Mouse (Mus musculus) limb, embryonic 10.5 days (tissue): Measurements from ENCODE around the gene Gbgt1. TPM values are rescaled to one million over a fixed set of nuclear protein-coding genes. Genes with fewer than 3 reads are reported as not detected.
"Not testable (repeated sequence)": the region's sequence is repeated elsewhere in the genome, so short reads cannot be mapped to it uniquely, and the experiment has no call there.

Experiments used
- DNase-seq: peaks from one replicate; pipeline ENCODE4 v3.0.0-alpha.2; 2017; ENCODE audit warnings: low spot score
- H3K27ac ChIP-seq: fragments of 300-500 bp; sonication (generic); 2 replicates; pipeline ENCODE4 v1.5.1; 2016; ENCODE audit warnings: mild to moderate bottlenecking
- H3K27me3 ChIP-seq: fragments of 300-500 bp; sonication (generic); 2 replicates; pipeline ENCODE4 v1.6.1; 2016; ENCODE audit warnings: low read depth, mild to moderate bottlenecking; ENCODE audit not compliant: poor library complexity, severe bottlenecking
- H3K36me3 ChIP-seq: fragments of 300-500 bp; sonication (generic); 2 replicates; pipeline ENCODE4 v1.6.1; 2016; ENCODE audit warnings: mild to moderate bottlenecking, moderate library complexity
- H3K4me1 ChIP-seq: fragments of 300-500 bp; sonication (generic); 2 replicates; pipeline ENCODE4 v1.6.1; 2016
- H3K4me3 ChIP-seq: fragments of 300-500 bp; sonication (generic); 2 replicates; pipeline ENCODE4 v1.5.1; 2016; ENCODE audit warnings: mild to moderate bottlenecking, moderate library complexity
- H3K9me3 ChIP-seq: fragments of 300-500 bp; sonication (generic); replicated peaks from 2 replicates; pipeline ENCODE4 v1.6.1; 2016; ENCODE audit warnings: mild to moderate bottlenecking
- WGBS: fragments of 180-500 bp; shearing (Covaris S2); methylation state at CpG from one replicate; pipeline ENCODE4 v1.1.7; 2016; 5-methylcytosine and 5-hydroxymethylcytosine counted together
- polyA plus RNA-seq: library from polyadenylated mRNA; unstranded; fragments of >200 nt; fragmentation: Nextera tagmentation; extraction: Ambion mirVana; gene quantifications from 2 replicates; pipeline ENCODE4 v1.2.1, GENCODE M21; 2016

Gene Gbgt1
- polyA plus RNA-seq, 1 experiment from 2014 or later: not detected

DNA sequence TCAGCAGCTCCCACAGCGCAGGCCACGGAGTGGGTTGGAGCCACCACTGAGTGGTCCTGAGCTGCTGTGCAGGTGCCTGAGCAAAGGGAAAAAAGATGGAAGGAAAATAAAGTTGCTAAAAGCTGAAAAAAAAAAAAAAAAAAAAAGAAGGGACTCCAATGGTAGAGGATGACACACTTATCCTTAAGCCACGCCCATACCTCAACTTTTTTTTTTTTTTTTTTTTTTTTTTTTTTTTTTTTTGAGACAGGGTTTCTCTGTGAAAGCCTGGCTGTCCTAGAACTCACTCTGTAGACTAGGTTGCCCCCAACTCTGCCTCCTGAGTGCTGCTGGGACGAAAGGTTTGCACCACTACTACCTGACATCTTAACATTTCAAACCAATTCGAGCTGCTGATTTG is 18.7 kb upstream of the Gbgt1 start:
- DNase-seq, H3K4me3 ChIP-seq, H3K27ac ChIP-seq, H3K36me3 ChIP-seq, H3K4me1 ChIP-seq, H3K9me3 ChIP-seq, H3K27me3 ChIP-seq: not testable (repeated sequence)
- WGBS: 94% methylated on average over 5 of the region's 5 CpGs

DNA sequence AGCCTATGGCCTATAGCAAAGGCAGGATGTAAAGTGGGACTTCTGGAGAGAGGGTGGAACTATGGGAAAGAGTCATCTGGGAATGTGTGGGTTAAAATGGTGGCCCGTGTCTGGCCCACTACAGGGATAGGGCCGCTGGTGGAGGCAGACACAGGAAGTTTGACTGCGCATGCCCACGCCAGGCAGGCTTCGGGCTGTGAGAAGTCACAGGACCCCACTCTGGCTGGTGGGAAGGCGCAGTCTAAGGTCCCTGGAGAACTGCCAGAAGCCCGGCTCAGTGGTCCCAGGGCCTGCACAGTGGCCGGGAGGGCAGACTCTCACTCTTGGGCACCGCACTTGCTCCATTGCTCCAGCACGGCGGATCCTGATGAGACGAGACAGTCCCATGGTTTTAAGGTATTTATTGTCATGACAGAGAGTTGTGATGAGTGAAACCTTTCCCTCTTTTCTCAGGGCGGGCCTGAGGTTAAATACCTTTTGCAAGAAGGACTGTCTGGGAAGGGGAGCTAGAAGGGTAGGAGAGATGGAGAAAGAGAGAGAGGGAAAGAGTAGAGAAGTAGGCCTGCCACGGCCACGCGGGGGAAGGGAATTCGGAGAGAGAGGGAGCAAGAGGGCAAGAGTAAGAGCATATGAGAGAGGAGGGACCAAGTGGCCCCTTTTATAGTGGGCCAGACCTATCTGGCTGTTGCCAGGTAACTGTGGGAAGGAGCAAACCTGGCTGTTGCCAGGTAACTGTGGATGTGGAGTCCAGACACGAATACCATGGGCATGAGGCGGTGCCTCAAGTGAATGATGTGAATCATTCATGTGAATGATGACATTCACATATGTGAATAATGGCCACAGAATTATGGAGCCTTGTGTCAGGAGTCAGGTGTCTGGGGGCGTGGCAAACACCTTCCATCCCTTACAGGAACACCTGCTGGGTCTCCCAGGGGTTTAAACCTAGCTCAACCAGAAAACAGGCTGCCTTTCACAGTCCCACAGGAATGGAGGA is 17.2 kb upstream of the Gbgt1 start:
- no peak for DNase-seq
- Histone ChIP-seq H3K27ac (no peak overlapping the region), H3K36me3 (no peaks in the 10 kb centered on the region), H3K27me3 (no peaks in the 10 kb centered on the region), H3K4me3 (no peak overlapping the region), H3K9me3 (no peaks in the 10 kb centered on the region), H3K4me1 (peaks cover 7% of the 10 kb centered on the region; the same call in 1 of the 2 replicates)
- 86% methylated on average over 20 of the region's 20 CpGs for WGBS

DNA sequence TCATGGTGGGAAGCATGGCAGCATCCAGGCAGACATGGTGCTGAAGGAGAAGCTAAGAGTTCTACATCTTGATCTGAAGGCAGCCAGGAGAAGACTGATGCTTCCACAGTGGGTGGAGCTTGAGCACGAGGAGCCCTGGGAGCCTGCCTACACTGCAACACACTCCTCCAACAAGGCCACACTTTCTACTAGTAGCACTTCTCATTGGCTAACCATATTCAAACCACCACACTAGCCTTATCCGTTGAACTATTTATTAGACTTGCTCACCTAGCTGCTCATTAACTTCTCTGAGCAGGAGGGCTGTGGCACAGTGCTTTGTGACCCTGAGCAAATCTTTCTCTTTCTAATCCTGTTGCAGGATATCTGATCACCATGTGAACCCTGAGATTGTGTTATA is 12.8 kb upstream of the Gbgt1 start:
- Histone ChIP-seq H3K27ac (no peak overlapping the region), H3K4me1 (peaks cover 7% of the 10 kb centered on the region; the same call in 1 of the 2 replicates), H3K9me3 (no peaks in the 10 kb centered on the region), H3K27me3 (no peaks in the 10 kb centered on the region), H3K4me3 (no peak overlapping the region), H3K36me3 (no peaks in the 10 kb centered on the region)
- 74% methylated on average over 2 of the region's 2 CpGs for WGBS
- no peak for DNase-seq

DNA sequence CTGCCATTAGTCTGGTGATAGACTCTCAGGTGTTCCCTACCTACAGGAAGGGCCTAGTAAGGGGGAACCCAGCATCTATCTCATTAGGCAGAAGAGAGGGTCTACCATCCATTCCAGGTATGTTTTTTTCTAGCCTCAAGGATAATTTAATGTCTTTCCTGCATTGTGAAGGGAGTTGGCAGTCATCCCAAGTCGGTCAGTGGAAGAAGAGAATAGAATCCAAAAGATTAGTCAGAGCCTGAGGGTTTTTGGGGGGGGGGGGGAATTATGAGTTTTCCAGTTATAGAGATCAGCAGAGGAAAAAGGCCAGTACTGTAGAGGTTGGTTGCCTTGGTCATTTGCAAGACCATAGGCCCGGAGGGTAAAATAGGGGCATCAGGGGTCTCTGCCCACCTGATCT is 2.2 kb upstream of the Gbgt1 start:
- WGBS: 90% methylated on average over 2 of the region's 2 CpGs
- Histone ChIP-seq H3K36me3 (no peaks in the 10 kb centered on the region), H3K4me3 (no peak overlapping the region), H3K27ac (no peak overlapping the region), H3K27me3 (no peaks in the 10 kb centered on the region), H3K9me3 (no peaks in the 10 kb centered on the region; the same call in 1 of the 2 replicates), H3K4me1 (no peaks in the 10 kb centered on the region)
- DNase-seq: no peak

DNA sequence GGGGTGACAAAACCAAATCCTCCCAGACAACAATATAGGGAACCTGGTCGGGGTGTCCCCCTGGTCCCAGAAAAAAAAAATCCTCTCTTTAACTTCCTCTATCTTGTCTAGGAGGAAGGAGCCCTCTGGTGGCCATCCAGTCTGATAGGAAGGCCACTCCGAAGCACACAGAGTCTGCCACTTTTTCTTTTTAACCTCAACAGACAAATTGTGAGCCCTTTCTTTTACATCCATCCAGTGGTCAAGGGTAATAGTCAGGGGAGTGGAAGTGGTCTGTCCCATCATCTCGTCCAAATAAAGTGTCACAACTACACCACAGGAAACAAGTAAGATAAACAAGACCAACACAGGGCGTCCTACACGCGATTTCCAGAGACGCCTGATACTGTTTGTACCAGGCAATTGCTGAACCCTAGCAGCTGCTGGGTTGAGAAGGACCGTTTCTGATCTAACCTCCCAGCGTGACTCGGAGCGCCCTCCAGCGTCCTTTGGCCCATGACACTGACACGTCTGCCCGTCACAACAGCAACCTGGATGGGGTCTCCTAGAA is 1.4 kb upstream of the Gbgt1 start:
- Histone ChIP-seq H3K9me3 (no peaks in the 10 kb centered on the region; the same call in 1 of the 2 replicates), H3K4me1 (no peaks in the 10 kb centered on the region), H3K4me3 (no peak overlapping the region), H3K27me3 (no peaks in the 10 kb centered on the region), H3K27ac (no peak overlapping the region), H3K36me3 (no peaks in the 10 kb centered on the region)
- 90% methylated on average over 14 of the region's 14 CpGs for WGBS
- no peak for DNase-seq

DNA sequence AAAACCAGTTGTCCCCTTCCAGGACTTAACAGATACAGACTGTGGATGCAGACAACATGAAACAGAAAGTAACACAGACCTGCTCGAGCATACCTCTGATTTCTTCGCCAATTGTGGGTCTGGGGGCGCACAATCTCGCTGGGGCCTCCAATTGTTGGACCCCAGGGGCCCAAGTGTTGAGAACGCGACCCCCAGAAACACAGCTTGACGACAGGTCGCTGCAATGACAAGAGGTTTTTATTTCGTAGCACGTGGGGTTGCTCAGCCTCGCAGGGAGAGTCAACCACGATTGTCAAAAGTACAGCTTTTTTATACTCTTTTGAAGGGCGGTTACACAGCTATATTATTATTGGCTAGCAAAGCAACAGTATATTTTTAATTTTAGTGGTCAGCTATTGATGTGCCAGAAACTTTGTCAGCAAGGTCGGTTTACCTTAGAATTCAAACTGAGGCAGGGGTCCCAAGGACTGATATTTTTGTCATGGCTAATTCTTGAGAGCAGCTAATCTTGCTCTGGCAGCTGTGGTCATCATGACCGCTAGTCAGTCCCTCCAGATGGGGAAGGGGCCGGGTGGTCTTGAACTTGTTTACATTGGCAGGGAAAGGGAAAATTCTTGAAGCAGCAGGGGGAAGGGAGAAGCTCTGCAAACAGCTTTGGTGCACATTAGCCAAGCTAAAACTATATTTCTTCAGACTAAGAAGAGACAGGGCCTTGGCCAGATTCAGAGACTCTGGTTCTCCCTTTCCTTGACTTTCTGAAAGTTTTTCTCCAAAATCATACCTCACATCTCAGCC is 693 bp upstream of the Gbgt1 start:
- no peaks in the 10 kb centered on the region; the same call in 1 of the 2 replicates for H3K9me3 ChIP-seq
- no peak for DNase-seq
- no peak overlapping the region for H3K4me3 ChIP-seq
- H3K36me3 ChIP-seq: no peaks in the 10 kb centered on the region
- H3K27me3 ChIP-seq: no peaks in the 10 kb centered on the region
- H3K27ac ChIP-seq: no peak overlapping the region
- H3K4me1 ChIP-seq: no peaks in the 10 kb centered on the region
- 89% methylated on average over 16 of the region's 16 CpGs for WGBS

DNA sequence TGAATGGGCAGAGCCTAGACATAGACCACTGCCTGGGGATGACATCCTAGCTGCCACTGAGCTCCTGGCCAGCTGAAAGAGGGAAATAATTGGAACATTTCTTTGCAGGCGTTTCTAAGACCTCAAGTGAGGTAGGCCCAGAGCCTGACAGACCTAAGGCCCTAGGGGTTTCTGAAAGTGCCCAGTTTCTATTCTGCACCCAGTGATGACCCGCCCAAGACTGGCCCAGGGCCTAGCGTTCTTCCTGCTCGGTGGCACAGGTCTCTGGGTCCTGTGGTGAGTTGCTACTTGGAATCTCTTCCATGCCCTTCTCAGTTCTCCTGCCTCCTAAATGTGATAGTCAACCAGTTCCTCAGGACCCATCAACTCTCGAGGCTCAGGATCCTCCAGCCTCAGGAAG is 870 bp downstream of the Gbgt1 start:
- Histone ChIP-seq H3K27me3 (no peaks in the 10 kb centered on the region), H3K4me1 (no peaks in the 10 kb centered on the region), H3K27ac (no peak overlapping the region), H3K4me3 (no peak overlapping the region), H3K36me3 (no peaks in the 10 kb centered on the region), H3K9me3 (no peaks in the 10 kb centered on the region; the same call in 1 of the 2 replicates)
- DNase-seq: no peak
- 74% methylated on average over 5 of the region's 5 CpGs for WGBS

DNA sequence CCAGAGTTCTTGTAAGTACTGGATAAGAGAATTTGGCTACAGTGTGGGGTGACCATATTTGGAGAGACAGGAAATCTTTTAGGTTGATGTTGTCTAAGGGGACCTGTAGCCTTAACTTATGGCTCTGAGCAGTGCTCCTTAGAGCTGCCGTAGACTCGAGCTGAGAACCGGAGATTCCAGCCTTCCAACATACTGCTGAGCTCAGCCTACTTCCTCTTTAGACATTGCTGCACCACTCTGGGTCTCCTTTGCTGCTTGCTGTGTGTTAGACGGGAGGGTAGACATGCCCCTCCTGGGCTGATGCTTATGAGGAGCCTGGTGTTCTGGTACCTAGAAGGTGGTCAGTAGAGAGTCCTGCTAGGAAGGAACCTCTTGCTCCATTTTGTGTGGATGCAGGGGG is 1.7 kb downstream of the Gbgt1 start:
- Histone ChIP-seq H3K4me1 (no peaks in the 10 kb centered on the region), H3K27me3 (no peaks in the 10 kb centered on the region), H3K36me3 (no peaks in the 10 kb centered on the region), H3K4me3 (no peak overlapping the region), H3K27ac (no peak overlapping the region), H3K9me3 (no peaks in the 10 kb centered on the region; the same call in 1 of the 2 replicates)
- no peak for DNase-seq
- 90% methylated on average over 4 of the region's 4 CpGs for WGBS

DNA sequence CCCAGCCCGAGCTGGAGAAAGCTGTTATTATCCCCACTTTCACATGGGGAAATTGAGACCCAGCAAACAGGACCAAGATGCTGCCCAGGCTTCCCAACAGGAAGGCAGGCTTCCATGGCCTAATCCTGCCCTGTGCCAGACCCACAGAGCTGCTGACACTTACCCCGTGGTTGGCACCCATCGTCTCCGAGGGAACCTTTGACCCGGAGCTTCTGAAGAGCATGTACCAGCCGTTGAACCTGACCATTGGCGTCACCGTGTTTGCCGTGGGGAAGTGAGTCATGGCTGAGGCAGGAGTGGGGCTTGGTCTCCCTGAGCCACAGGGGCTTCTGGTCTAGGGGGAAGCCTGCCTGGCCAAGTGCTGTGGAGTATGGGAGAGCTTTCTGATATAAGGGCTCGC is 6.3 kb downstream of the Gbgt1 start:
- no peak overlapping the region for H3K4me3 ChIP-seq
- no peak overlapping the region for H3K27ac ChIP-seq
- no peak for DNase-seq
- no peaks in the 10 kb centered on the region for H3K27me3 ChIP-seq
- H3K4me1 ChIP-seq: no peaks in the 10 kb centered on the region
- 84% methylated on average over 10 of the region's 10 CpGs for WGBS
- no peaks in the 10 kb centered on the region for H3K9me3 ChIP-seq
- no peaks in the 10 kb centered on the region for H3K36me3 ChIP-seq

DNA sequence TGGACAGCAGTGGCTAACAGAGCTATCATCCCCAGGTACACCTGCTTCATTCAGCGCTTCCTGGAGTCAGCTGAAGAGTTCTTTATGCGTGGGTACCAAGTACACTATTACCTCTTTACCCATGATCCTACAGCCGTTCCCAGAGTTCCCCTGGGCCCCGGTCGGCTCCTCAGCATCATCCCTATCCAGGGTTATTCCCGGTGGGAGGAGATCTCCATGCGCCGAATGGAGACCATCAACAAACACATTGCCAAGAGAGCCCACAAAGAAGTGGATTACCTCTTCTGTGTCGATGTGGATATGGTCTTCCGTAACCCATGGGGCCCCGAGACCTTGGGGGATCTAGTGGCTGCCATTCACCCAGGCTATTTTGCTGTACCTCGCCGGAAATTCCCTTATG is 8.0 kb downstream of the Gbgt1 start:
- no peaks in the 10 kb centered on the region for H3K4me1 ChIP-seq
- H3K27ac ChIP-seq: no peak overlapping the region
- H3K36me3 ChIP-seq: no peaks in the 10 kb centered on the region
- DNase-seq: no peak
- H3K27me3 ChIP-seq: no peaks in the 10 kb centered on the region
- 89% methylated on average over 13 of the region's 13 CpGs for WGBS
- no peak overlapping the region for H3K4me3 ChIP-seq
- no peaks in the 10 kb centered on the region for H3K9me3 ChIP-seq

DNA sequence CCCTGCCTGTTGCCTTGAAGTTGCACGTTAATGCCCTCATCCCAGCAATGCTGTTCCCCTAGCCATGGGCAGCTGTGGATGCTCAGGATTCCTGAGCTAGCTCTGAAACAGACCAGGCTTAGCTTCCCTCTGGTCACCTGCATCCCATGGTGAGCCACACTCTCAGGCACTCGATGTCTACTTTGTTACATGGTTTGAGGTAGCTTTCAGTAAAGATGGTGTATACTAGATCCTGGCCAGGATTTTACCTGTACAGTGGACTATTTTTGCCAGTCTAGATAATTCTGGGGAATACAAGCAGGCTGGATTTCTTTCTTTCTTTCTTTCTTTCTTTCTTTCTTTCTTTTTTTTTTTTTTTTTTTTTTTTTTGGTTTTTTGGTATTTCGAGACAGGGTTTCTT is 9.1 kb downstream of the Gbgt1 start, which contains the start of gene Gm10134:
Gene Gm10134, plus strand, starts transcription at position 301 of the 400 bp plus-strand sequence.
- WGBS: 74% methylated on average over 3 of the region's 3 CpGs

DNA sequence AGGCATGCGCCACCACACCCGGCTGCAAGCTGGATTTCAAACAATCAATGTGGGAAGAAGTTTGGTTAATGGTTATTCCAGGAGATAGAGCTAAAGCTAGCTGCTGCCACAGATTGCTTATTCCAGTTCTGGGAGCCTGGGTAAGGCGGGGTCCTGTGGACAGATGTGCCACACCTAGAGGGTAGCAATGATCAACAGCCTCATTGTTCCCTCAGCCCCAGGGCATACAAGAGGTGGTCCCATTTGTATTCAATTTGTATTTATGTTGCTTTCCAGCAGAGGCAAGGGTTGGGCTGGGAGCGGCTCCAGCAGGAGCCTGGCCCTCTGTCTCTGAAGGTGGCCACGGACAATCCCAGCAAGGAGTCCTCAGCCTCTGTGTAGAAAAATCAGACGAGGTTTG is 9.6 kb downstream of the Gbgt1 start:
- Histone ChIP-seq H3K27me3 (peaks cover 8% of the 10 kb centered on the region; the same call in 1 of the 2 replicates), H3K9me3 (no peaks in the 10 kb centered on the region), H3K36me3 (no peaks in the 10 kb centered on the region), H3K27ac (no peak overlapping the region), H3K4me3 (no peak overlapping the region), H3K4me1 (no peaks in the 10 kb centered on the region)
- no peak for DNase-seq
- WGBS: 87% methylated on average over 6 of the region's 6 CpGs

More for the DNA sequence above, 9.1 kb downstream of the Gbgt1 start, which contains the start of gene Gm10134:
- no peak within 1 kb of the TSS for H3K27ac ChIP-seq
- no peaks in the 10 kb centered on the region for H3K9me3 ChIP-seq
- no peak within 1 kb of the TSS for H3K4me3 ChIP-seq
- no peak for DNase-seq
- peaks cover 3% of the 10 kb centered on the region; the same call in 1 of the 2 replicates for H3K27me3 ChIP-seq
- H3K36me3 ChIP-seq: no peaks in the 10 kb centered on the region
- H3K4me1 ChIP-seq: no peaks in the 10 kb centered on the region
